In genomic region chr1:136910741-136911593, GRCm38 (mm10) we compare ENCODE assay signal across 31 mouse cellular contexts. TPM values are rescaled to one million over a fixed set of nuclear protein-coding genes. Genes with fewer than 3 reads are reported as not detected.
DNase-seq lines count a peak whose midpoint lies in the region; ATAC-seq and TF ChIP-seq lines count a peak whose summit lies in the region.
"Had no signal": no experiment of that assay in that cellular context is flagged by ENCODE, and none has a peak within 500 bp of the region (broad histone marks: within the 10 kb centered on the region; RNA-seq: fewer than 3 reads in every experiment).

No protein-coding gene starts in this region.

- peak overlapping the region; percentile 24; the same call in 1 of the 2 replicates for H3K4me2 ChIP-seq in liver, postnatal 0 days (ENCODE audit: low read depth, low read length)
- no peak overlapping the region for H3K4me2 ChIP-seq in liver, embryonic 11.5 days
- 0 out of 2 replicates have a peak overlapping the region, but pooled peaks have one; percentile 18 for H3K4me2 ChIP-seq in intestine, embryonic 14.5 days (ENCODE audit: low read length)
- peak overlapping the region; percentile 29; the same call in 1 of the 2 replicates for H3K4me2 ChIP-seq in stomach, embryonic 16.5 days (ENCODE audit: low read depth, low read length)
- H3K4me2 ChIP-seq: forebrain, embryonic 12.5 days; heart, embryonic 13.5 days; hindbrain, embryonic 14.5 days; limb, embryonic 13.5 days had no signal

- peak; percentile 54 for ATAC-seq in liver, postnatal 0 days
- no peak for ATAC-seq in liver, embryonic 11.5 days (replicated peaks; ENCODE audit: low FRiP score)
- peak; percentile 74 for ATAC-seq in intestine, embryonic 14.5 days (replicated peaks; ENCODE audit: low FRiP score, low TSS enrichment, low read depth)
- peak; percentile 40; the same call in 1 of the 2 replicates for ATAC-seq in stomach, embryonic 16.5 days (ENCODE audit: insufficient read depth, low FRiP score)
- ATAC-seq: forebrain, postnatal 0 days had no signal

- H3K27ac ChIP-seq in liver, postnatal 0 days (ENCODE audit: low read depth) = peak overlapping the region; percentile 69
- H3K27ac ChIP-seq in liver, embryonic 11.5 days (ENCODE audit: low read depth, low read length) = no peak overlapping the region
- no peak overlapping the region for H3K27ac ChIP-seq in intestine, embryonic 14.5 days (ENCODE audit: low read depth)
- no peak overlapping the region for H3K27ac ChIP-seq in stomach, embryonic 16.5 days (ENCODE audit: low read length)
- H3K27ac ChIP-seq: forebrain, embryonic 12.5 days; heart, embryonic 13.5 days; hindbrain, embryonic 14.5 days; layer of hippocampus, adult 2 months; left cerebral cortex, adult 2 months; limb, embryonic 13.5 days; liver, embryonic 15.5 days; macrophage had no signal

- peaks cover 6% of the 10 kb centered on the region; the same call in 1 of the 2 replicates for H3K4me1 ChIP-seq in liver, postnatal 0 days (ENCODE audit: insufficient read depth)
- H3K4me1 ChIP-seq in liver, embryonic 11.5 days (replicated peaks; ENCODE audit: control insufficient read depth, insufficient read depth, low read length) = no peaks in the 10 kb centered on the region
- peaks cover 2% of the 10 kb centered on the region; the same call in 1 of the 2 replicates for H3K4me1 ChIP-seq in intestine, embryonic 14.5 days (replicated peaks; ENCODE audit: control insufficient read depth, insufficient read depth, low read length)
- H3K4me1 ChIP-seq in stomach, embryonic 16.5 days (ENCODE audit: control insufficient read depth, insufficient read depth, low read length) = no peaks in the 10 kb centered on the region; the same call in 1 of the 2 replicates
- H3K4me1 ChIP-seq: forebrain, embryonic 12.5 days; heart, embryonic 13.5 days; limb, embryonic 13.5 days; liver, embryonic 15.5 days had no signal

- no peak overlapping the region for H3K4me3 ChIP-seq in liver, postnatal 0 days (ENCODE audit: low read depth, low read length)
- H3K4me3 ChIP-seq in liver, embryonic 11.5 days (ENCODE audit: low read depth, low read length) = no peak overlapping the region
- H3K4me3 ChIP-seq in intestine, embryonic 14.5 days (ENCODE audit: low read depth, low read length) = no peak overlapping the region
- no peak overlapping the region for H3K4me3 ChIP-seq in stomach, embryonic 16.5 days (replicated peaks; ENCODE audit: low read length)
- H3K4me3 ChIP-seq: erythroblast, embryonic 14.5 days; forebrain, embryonic 12.5 days; heart, embryonic 13.5 days; layer of hippocampus, adult 2 months; left cerebral cortex, adult 2 months; limb, embryonic 13.5 days; liver, embryonic 15.5 days had no signal

- no peak overlapping the region for H3K9ac ChIP-seq in liver, postnatal 0 days (replicated peaks)
- no peak overlapping the region for H3K9ac ChIP-seq in liver, embryonic 11.5 days (ENCODE audit: low read depth, low read length)
- H3K9ac ChIP-seq in intestine, embryonic 14.5 days (ENCODE audit: low read length) = no peak overlapping the region
- no peak overlapping the region for H3K9ac ChIP-seq in stomach, embryonic 16.5 days (ENCODE audit: low read length)
- H3K9ac ChIP-seq: forebrain, embryonic 12.5 days; forebrain, postnatal 0 days; heart, embryonic 13.5 days; hindbrain, embryonic 14.5 days; limb, embryonic 13.5 days; liver, embryonic 15.5 days had no signal

- H3K27me3 ChIP-seq in liver, postnatal 0 days (ENCODE audit: insufficient read depth, low read length) = no peaks in the 10 kb centered on the region
- H3K27me3 ChIP-seq in liver, embryonic 11.5 days (replicated peaks; ENCODE audit: control insufficient read depth, insufficient read depth, low read length) = no peaks in the 10 kb centered on the region
- H3K27me3 ChIP-seq in intestine, embryonic 14.5 days (replicated peaks; ENCODE audit: control insufficient read depth, insufficient read depth, low read length) = no peaks in the 10 kb centered on the region
- H3K27me3 ChIP-seq in stomach, embryonic 16.5 days (ENCODE audit: control insufficient read depth, insufficient read depth, low read length) = no peaks in the 10 kb centered on the region
- H3K27me3 ChIP-seq: heart, embryonic 13.5 days; limb, embryonic 13.5 days; liver, embryonic 15.5 days had no signal

- peak; percentile 50 for DNase-seq in adrenal gland, adult 2 months
- no peak for DNase-seq in adrenal gland, postnatal 4 days (ENCODE audit: low spot score in 2 of 2)
- no peak for DNase-seq in liver, postnatal 0 days
- DNase-seq in liver, embryonic 11.5 days (ENCODE audit: low spot score) = no peak
- DNase-seq in intestine, embryonic 14.5 days (ENCODE audit: low spot score) = no peak
- DNase-seq in layer of hippocampus, adult 11-12 months (ENCODE audit: low spot score) = no peak
- DNase-seq: cerebellum, adult 18-20 months; cerebellum, postnatal 10 days; forebrain, postnatal 0 days; heart, postnatal 10 days; kidney, postnatal 25 days; midbrain, embryonic 14.5 days; thymus, adult 18-20 months; thymus, postnatal 25 days had no signal

- TF ChIP-seq CTCF in liver, postnatal 0 days (IDR thresholded peaks at IDR 0.05; ENCODE audit: low read depth) = no peak

- TF ChIP-seq EP300 in liver, postnatal 0 days (IDR thresholded peaks at IDR 0.05; ENCODE audit: low read depth) = no peak

- no peaks in the 10 kb centered on the region for H3K36me3 ChIP-seq in liver, postnatal 0 days (replicated peaks; ENCODE audit: insufficient read depth, low read length)
- H3K36me3 ChIP-seq in liver, embryonic 11.5 days (ENCODE audit: control insufficient read depth, insufficient read depth, low read length) = no peaks in the 10 kb centered on the region
- no peaks in the 10 kb centered on the region for H3K36me3 ChIP-seq in intestine, embryonic 14.5 days (ENCODE audit: control insufficient read depth, insufficient read depth, low read length)
- H3K36me3 ChIP-seq in stomach, embryonic 16.5 days (ENCODE audit: control insufficient read depth, insufficient read depth, low read length) = no peaks in the 10 kb centered on the region
- H3K36me3 ChIP-seq: forebrain, embryonic 12.5 days; G1E; heart, embryonic 13.5 days; limb, embryonic 13.5 days; liver, embryonic 15.5 days had no signal

- WGBS in liver, postnatal 0 days (ENCODE audit: insufficient replicate concordance) = 60% methylated on average over 12 of the region's 12 CpGs
- WGBS in liver, embryonic 11.5 days = 74% methylated on average over 12 of the region's 12 CpGs
- 60% methylated on average over 12 of the region's 12 CpGs for WGBS in intestine, embryonic 14.5 days
- WGBS in stomach, embryonic 16.5 days = 48% methylated on average over 12 of the region's 12 CpGs

- no peaks in the 10 kb centered on the region for H3K9me3 ChIP-seq in liver, postnatal 0 days (ENCODE audit: low read length)
- no peaks in the 10 kb centered on the region for H3K9me3 ChIP-seq in liver, embryonic 11.5 days (ENCODE audit: control insufficient read depth, low read length)
- no peaks in the 10 kb centered on the region for H3K9me3 ChIP-seq in intestine, embryonic 14.5 days (ENCODE audit: control insufficient read depth, low read length)
- no peaks in the 10 kb centered on the region for H3K9me3 ChIP-seq in stomach, embryonic 16.5 days (replicated peaks; ENCODE audit: control insufficient read depth, low read length)
- H3K9me3 ChIP-seq: forebrain, embryonic 12.5 days; heart, embryonic 13.5 days; limb, embryonic 13.5 days; liver, embryonic 15.5 days had no signal

RNA-seq across cellular contexts. Expression of gene Nr5a2, which starts 49.3 kb away (rescaled TPM):
- total RNA-seq in adrenal gland, adult 2 months (2021) = 1 to 10 TPM; 1.3 to 1.7 TPM
- polyA plus RNA-seq in adrenal gland, adult 2 months (2012; rRNA removed) = 0.69 and 1.2 TPM in 2 replicates
- 1 to 10 TPM; 3.4 to 5.2 TPM for total RNA-seq in adrenal gland, postnatal 4 days (2021)
- 3.1 and 3.2 TPM in 2 replicates for polyA plus RNA-seq in liver, postnatal 0 days (2015; fragmentation: Nextera tagmentation; extraction: Ambion mirVana)
- polyA plus RNA-seq in liver, embryonic 11.5 days (2014; fragmentation: Nextera tagmentation; extraction: Ambion mirVana) = 4.9 and 5.3 TPM in 2 replicates
- 7.3 and 10.0 TPM in 2 replicates for polyA plus RNA-seq in intestine, embryonic 14.5 days (2014; fragmentation: Nextera tagmentation; extraction: Ambion mirVana)
- 3.2 and 4.1 TPM in 2 replicates for polyA plus RNA-seq in stomach, embryonic 16.5 days (2015; fragmentation: Nextera tagmentation; extraction: Ambion mirVana)
- total RNA-seq: common myeloid progenitor, adult 5-6 weeks; hematopoietic stem cell, adult 5-6 weeks; layer of hippocampus, adult 2 months; layer of hippocampus, postnatal 14 days; left cerebral cortex, adult 2 months; left cerebral cortex, postnatal 25 days; megakaryocyte-erythroid progenitor cell, adult 5-6 weeks; monocyte, adult 5-6 weeks had no signal
- polyA plus RNA-seq: G1E, macrophage had no signal
